Mouse (Mus musculus) ovary, adult 2 months (tissue): ENCODE results near the gene Plxdc2. TPM values are rescaled to one million over a fixed set of nuclear protein-coding genes. Genes with fewer than 3 reads are reported as not detected.

ENCODE experiments used
- polyA plus RNA-seq: library from polyadenylated mRNA; depleted of rRNA; stranded (reverse); fragments of >200 nt; gene quantifications from 2 replicates; pipeline ENCODE4 v1.2.3, GENCODE M21; 2012; rRNA removed

The Plxdc2 gene
- 21.2 and 28.0 TPM in 2 replicates for polyA plus RNA-seq

GRCm38 (mm10) chr2:16356106-16356818 is at the start of gene Plxdc2:
Plxdc2 (plus strand) TSS chr2:16356304.

